Mouse (Mus musculus) liver, postnatal 0 days (tissue): ENCODE measurements around the gene Cers3. TPM values are rescaled to one million over a fixed set of nuclear protein-coding genes. Genes with fewer than 3 reads are reported as not detected.
A peak's percentile ranks its signal among the peaks of the same experiment; 100 is the strongest.

ENCODE experiments used
- ATAC-seq: fragments of 200-750 bp; cut with Nextera tagmentation; 2 replicates; pipeline ENCODE4 v1.8.0; 2017; ENCODE audit warnings: mild to moderate bottlenecking, moderate library complexity
- DNase-seq: peaks from one replicate; pipeline ENCODE4 v3.0.0-alpha.2; 2016
- H3K27ac ChIP-seq: fragments of 300-500 bp; sonication (generic); 2 replicates; pipeline ENCODE4 v1.5.1; 2014; ENCODE audit warnings: antibody characterized with exemption, moderate library complexity, mild to moderate bottlenecking, low read depth
- H3K27me3 ChIP-seq: fragments of 300-500 bp; sonication (generic); 2 replicates; pipeline ENCODE4 v1.6.1; 2014; ENCODE audit warnings: low read length, control low read depth, mixed read lengths; ENCODE audit not compliant: insufficient read depth
- H3K36me3 ChIP-seq: fragments of 300-500 bp; sonication (generic); replicated peaks from 2 replicates; pipeline ENCODE4 v1.6.1; 2014; ENCODE audit warnings: mild to moderate bottlenecking, control low read depth, low read length, moderate library complexity, mixed read lengths; ENCODE audit not compliant: insufficient read depth
- H3K4me1 ChIP-seq: fragments of 300-500 bp; sonication (generic); 2 replicates; pipeline ENCODE4 v1.6.1; 2014; ENCODE audit warnings: antibody characterized with exemption, mild to moderate bottlenecking, control low read depth; ENCODE audit not compliant: insufficient read depth
- H3K4me2 ChIP-seq: fragments of 300-500 bp; sonication (generic); 2 replicates; pipeline ENCODE4 v1.6.1; 2014; ENCODE audit warnings: low read depth, mild to moderate bottlenecking, low read length, moderate library complexity, mixed read lengths
- H3K4me3 ChIP-seq: fragments of 300-500 bp; sonication (generic); 2 replicates; pipeline ENCODE4 v1.5.1; 2014; ENCODE audit warnings: low read depth, low read length
- H3K9ac ChIP-seq: fragments of 300-500 bp; sonication (generic); replicated peaks from 2 replicates; pipeline ENCODE4 v1.6.1; 2014; ENCODE audit warnings: mild to moderate bottlenecking, moderate library complexity
- H3K9me3 ChIP-seq: fragments of 300-500 bp; sonication (generic); 2 replicates; pipeline ENCODE4 v1.6.1; 2016; ENCODE audit warnings: mild to moderate bottlenecking, control low read depth, low read length, mixed read lengths
- CTCF ChIP-seq: sonication (generic); IDR thresholded peaks from 2 replicates; pipeline ENCODE4 v1.5.1; 2016; ENCODE audit warnings: antibody characterized with exemption, low read depth
- EP300 ChIP-seq: IDR thresholded peaks from 2 replicates; pipeline ENCODE4 v1.6.1; 2016; ENCODE audit warnings: antibody characterized with exemption, low read depth, mild to moderate bottlenecking
- WGBS: fragments of 180-500 bp; shearing (Covaris S2); extraction: QIAGEN DNeasy Blood & Tissue Kit; methylation state at CpG from one replicate; pipeline ENCODE4 v1.1.7; 2014; ENCODE audit not compliant: insufficient replicate concordance; 5-methylcytosine and 5-hydroxymethylcytosine counted together
- polyA plus RNA-seq: library from polyadenylated mRNA; unstranded; fragments of >200 nt; fragmentation: Nextera tagmentation; extraction: Ambion mirVana; gene quantifications from 2 replicates; pipeline ENCODE4 v1.2.1, GENCODE M21; 2015

The Cers3 gene
- polyA plus RNA-seq, 1 experiment from 2014 or later = not detected

- Histone ChIP-seq H3K27me3 (no peaks in the 10 kb centered on the region), H3K4me3 (no peak overlapping the region), H3K36me3 (no peaks in the 10 kb centered on the region), H3K9me3 (no peaks in the 10 kb centered on the region), H3K9ac (no peak overlapping the region), H3K27ac (no peak overlapping the region), H3K4me1 (0 out of 2 replicates have a peak, but pooled peaks cover 2% of the 10 kb centered on the region), H3K4me2 (no peak overlapping the region)
- DNase-seq (peak; percentile 19), ATAC-seq (peak; percentile 27; the same call in 1 of the 2 replicates)
- TF ChIP-seq CTCF (no peak), EP300 (no peak)
- 52% methylated on average over 7 of the region's 8 CpGs for WGBS
Measured at GRCm38 (mm10) chr7:66789860-66790748, 46.8 kb downstream of the Cers3 start.

- DNase-seq = no peak
- H3K36me3 ChIP-seq = no peaks in the 10 kb centered on the region
- H3K4me3 ChIP-seq = no peak overlapping the region
- H3K4me2 ChIP-seq = no peak overlapping the region
- TF ChIP-seq CTCF = no peak
- TF ChIP-seq EP300 = no peak
- H3K9me3 ChIP-seq = no peaks in the 10 kb centered on the region
- ATAC-seq = no peak
- 0 out of 2 replicates have a peak, but pooled peaks cover 2% of the 10 kb centered on the region for H3K4me1 ChIP-seq
- H3K27me3 ChIP-seq = no peaks in the 10 kb centered on the region
- WGBS = 93% methylated on average over 3 of the region's 3 CpGs
- H3K27ac ChIP-seq = no peak overlapping the region
- no peak overlapping the region for H3K9ac ChIP-seq
Measured at GRCm38 (mm10) chr7:66791022-66791421, 47.7 kb downstream of the Cers3 start.

GRCm38 (mm10) chr7:66796909-66797308 is 53.6 kb downstream of the Cers3 start:
- no peak overlapping the region for H3K27ac ChIP-seq

GRCm38 (mm10) chr7:66797345-66797744 is 54.0 kb downstream of the Cers3 start:
- ATAC-seq = no peak
- H3K4me1 ChIP-seq = no peaks in the 10 kb centered on the region
- TF ChIP-seq CTCF = no peak
- no peak for TF ChIP-seq EP300
- no peak overlapping the region for H3K4me2 ChIP-seq
- H3K9ac ChIP-seq = no peak overlapping the region
- no peak overlapping the region for H3K27ac ChIP-seq
- H3K4me3 ChIP-seq = no peak overlapping the region
- H3K9me3 ChIP-seq = no peaks in the 10 kb centered on the region
- 73% methylated on average over 1 of the region's 1 CpGs for WGBS
- no peaks in the 10 kb centered on the region for H3K27me3 ChIP-seq
- H3K36me3 ChIP-seq = no peaks in the 10 kb centered on the region
- no peak for DNase-seq

More at GRCm38 (mm10) chr7:66796909-66797308, 53.6 kb downstream of the Cers3 start:
- no peak overlapping the region for H3K9ac ChIP-seq
- no peaks in the 10 kb centered on the region for H3K4me1 ChIP-seq
- TF ChIP-seq CTCF = no peak
- TF ChIP-seq EP300 = no peak
- H3K36me3 ChIP-seq = no peaks in the 10 kb centered on the region
- no peaks in the 10 kb centered on the region for H3K27me3 ChIP-seq
- no peak overlapping the region for H3K4me2 ChIP-seq
- H3K4me3 ChIP-seq = no peak overlapping the region
- H3K9me3 ChIP-seq = no peaks in the 10 kb centered on the region
- 51% methylated on average over 1 of the region's 1 CpGs for WGBS
- DNase-seq = no peak
- ATAC-seq = no peak

GRCm38 (mm10) chr7:66798826-66799225 is 55.5 kb downstream of the Cers3 start:
- H3K27ac ChIP-seq = no peak overlapping the region
- DNase-seq = no peak
- H3K27me3 ChIP-seq = no peaks in the 10 kb centered on the region
- H3K4me3 ChIP-seq = no peak overlapping the region
- no peaks in the 10 kb centered on the region for H3K4me1 ChIP-seq
- H3K36me3 ChIP-seq = no peaks in the 10 kb centered on the region
- H3K4me2 ChIP-seq = no peak overlapping the region
- no peak for ATAC-seq
- no peaks in the 10 kb centered on the region for H3K9me3 ChIP-seq
- no peak overlapping the region for H3K9ac ChIP-seq
- TF ChIP-seq EP300 (no peak), CTCF (no peak)
- 75% methylated on average over 5 of the region's 5 CpGs for WGBS

GRCm38 (mm10) chr7:66800784-66801183 is 57.5 kb downstream of the Cers3 start:
- Histone ChIP-seq H3K9me3 (no peaks in the 10 kb centered on the region), H3K4me1 (no peaks in the 10 kb centered on the region), H3K9ac (no peak overlapping the region), H3K36me3 (no peaks in the 10 kb centered on the region), H3K4me2 (no peak overlapping the region), H3K4me3 (no peak overlapping the region), H3K27ac (no peak overlapping the region), H3K27me3 (no peaks in the 10 kb centered on the region)
- 67% methylated on average over 5 of the region's 5 CpGs for WGBS
- DNase-seq (no peak), ATAC-seq (no peak)
- TF ChIP-seq CTCF = no peak
- TF ChIP-seq EP300 = no peak
